Mouse (Mus musculus): Measurements from ENCODE around the gene Hmx1.

- TF ChIP-seq POLR2A (IDR thresholded peaks at IDR 0.05; ENCODE audit: extremely low read depth, insufficient read depth, low read length) (no peak), CTCF (IDR thresholded peaks at IDR 0.05; ENCODE audit: low read depth, low read length) (no peak)
These were observed 39.0 kb downstream of the Hmx1 start for GRCm38 (mm10) chr5:35427901-35428300.

Measured in liver, adult 2 months (tissue).